Mouse (Mus musculus) ovary, postnatal 36 days (tissue): ENCODE results near the gene Irgm2.
"Not testable (repeated sequence)": the region's sequence is repeated elsewhere in the genome, so short reads cannot be mapped to it uniquely, and the experiment has no call there.

ENCODE experiments used
- DNase-seq: peaks from one replicate; pipeline ENCODE4 v3.0.0; 2022; ENCODE audit warnings: low spot score, mixed read lengths

Gene Irgm2

GRCm38 (mm10) chr11:58199229-58200037, at the start of gene Irgm2, which contains the start of gene Igtp:
TSS of gene Irgm2 (plus strand) at chr11:58199618.
TSS of gene Igtp (plus strand) at chr11:58199556.
- peak; percentile 79 for DNase-seq

- DNase-seq, result no peak
Observed at GRCm38 (mm10) chr11:58155458-58155857, 44.0 kb upstream of the Irgm2 start.

- no peak for DNase-seq
Observed at GRCm38 (mm10) chr11:58156871-58157270, 42.5 kb upstream of the Irgm2 start.

- no peak for DNase-seq
Observed at GRCm38 (mm10) chr11:58165072-58165471, 34.3 kb upstream of the Irgm2 start.

- no peak for DNase-seq
Observed at GRCm38 (mm10) chr11:58167822-58168166, 31.6 kb upstream of the Irgm2 start.

GRCm38 (mm10) chr11:58168167-58168915, 31.1 kb upstream of the Irgm2 start, which contains the start of gene Gemin5:
TSS of gene Gemin5 (minus strand) at chr11:58168539.
- DNase-seq, result peak; percentile 87

- no peak for DNase-seq
Observed at GRCm38 (mm10) chr11:58169666-58170065, 29.8 kb upstream of the Irgm2 start.

- DNase-seq, result peak; percentile 94
Observed at GRCm38 (mm10) chr11:58171459-58172091, 27.8 kb upstream of the Irgm2 start, which contains the start of gene Mrpl22. TSS of gene Mrpl22 (plus strand) at chr11:58171661.

GRCm38 (mm10) chr11:58179563-58179962, 19.9 kb upstream of the Irgm2 start:
- peak; percentile 24 for DNase-seq

- not testable (repeated sequence) for DNase-seq
Observed at GRCm38 (mm10) chr11:58179986-58180385, 19.4 kb upstream of the Irgm2 start.

- no peak for DNase-seq
Observed at GRCm38 (mm10) chr11:58180756-58181155, 18.7 kb upstream of the Irgm2 start.

- no peak for DNase-seq
Observed at GRCm38 (mm10) chr11:58183579-58183978, 15.8 kb upstream of the Irgm2 start.

- DNase-seq, result no peak
Observed at GRCm38 (mm10) chr11:58189675-58190074, 9.7 kb upstream of the Irgm2 start.

- DNase-seq, result no peak
Observed at GRCm38 (mm10) chr11:58193326-58193725, 6.1 kb upstream of the Irgm2 start.

- DNase-seq, result no peak
Observed at GRCm38 (mm10) chr11:58193860-58194520, 5.4 kb upstream of the Irgm2 start.

GRCm38 (mm10) chr11:58198663-58199062, 755 bp upstream of the Irgm2 start:
- no peak for DNase-seq

GRCm38 (mm10) chr11:58200226-58200625, 808 bp downstream of the Irgm2 start:
- no peak for DNase-seq

GRCm38 (mm10) chr11:58201052-58201451, 1.6 kb downstream of the Irgm2 start:
- DNase-seq, result no peak

- no peak for DNase-seq
Observed at GRCm38 (mm10) chr11:58210321-58210886, 11.0 kb downstream of the Irgm2 start.

- no peak for DNase-seq
Observed at GRCm38 (mm10) chr11:58211062-58211681, 11.8 kb downstream of the Irgm2 start.

- DNase-seq, result no peak
Observed at GRCm38 (mm10) chr11:58211682-58212067, 12.3 kb downstream of the Irgm2 start.
